Mouse (Mus musculus) E14TG2a.4 (cell line): Measurements from ENCODE around the gene Apba1.

Experiments
- CTCF ChIP-seq: conservative IDR thresholded peaks from 2 replicates; pipeline ENCODE4 v1.5.1; 2014; ENCODE audit warnings: low read length
- NANOG ChIP-seq: IDR thresholded peaks from 2 replicates; pipeline ENCODE4 v1.6.1; 2014; ENCODE audit warnings: borderline replicate concordance, low read length, mixed read lengths

DNA sequence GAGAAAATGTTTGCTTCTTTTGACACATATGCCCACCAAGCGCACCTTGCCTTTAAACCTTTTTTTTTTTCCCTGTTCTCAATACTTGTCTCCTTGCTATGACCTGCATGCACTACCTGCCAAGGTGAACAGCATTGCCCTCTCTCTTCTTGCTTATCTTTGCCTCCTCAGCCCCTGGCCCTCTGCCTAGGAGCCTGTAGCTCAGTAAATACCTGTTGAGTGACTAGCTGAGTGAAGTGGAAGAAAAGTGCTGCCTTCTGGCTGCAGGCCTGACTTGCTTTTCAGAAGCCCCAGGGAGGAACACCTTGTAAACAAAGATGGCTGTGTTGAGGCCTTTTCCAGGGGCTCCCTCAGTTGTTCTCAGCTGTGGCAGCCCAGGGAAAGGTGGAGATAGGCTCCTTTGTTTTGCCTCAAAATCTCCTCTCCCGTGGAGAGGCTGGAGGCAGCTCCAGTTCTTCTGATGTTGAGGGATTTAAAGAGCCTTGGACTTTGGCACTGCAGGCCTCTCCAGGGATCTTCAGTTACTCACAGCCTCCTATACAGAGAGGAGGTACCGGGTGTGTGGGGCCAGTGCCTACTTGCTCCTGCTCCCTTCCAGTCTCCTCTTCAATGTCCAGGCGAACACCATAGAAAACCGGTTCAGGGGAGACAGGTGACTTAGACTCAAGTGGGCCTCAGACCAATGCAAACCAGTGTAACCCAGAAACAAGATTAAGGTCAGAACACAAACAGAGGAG lies 209.6 kb downstream of the Apba1 start:
- TF ChIP-seq CTCF (no peak), NANOG (no peak)
